ENCODE assay signal across 11 mouse cellular contexts in genomic region chr15:78520112-78520715, GRCm38 (mm10). TPM values are rescaled to one million over a fixed set of nuclear protein-coding genes. Genes with fewer than 3 reads are reported as not detected.
DNase-seq lines count a peak whose midpoint lies in the region; ATAC-seq lines count a peak whose summit lies in the region.
"Had no signal": no experiment of that assay in that cellular context is flagged by ENCODE, and none has a peak within 500 bp of the region (broad histone marks: within the 10 kb centered on the region; RNA-seq: fewer than 3 reads in every experiment).

No protein-coding gene starts in this region.

- WGBS in forebrain, embryonic 11.5 days = 83% methylated on average over 13 of the region's 13 CpGs

- no peaks in the 10 kb centered on the region for H3K36me3 ChIP-seq in forebrain, embryonic 11.5 days (ENCODE audit: control insufficient read depth, insufficient read depth, low read length)
- H3K36me3 ChIP-seq: stomach, embryonic 15.5 days had no signal

- no peak overlapping the region for H3K27ac ChIP-seq in forebrain, embryonic 11.5 days (ENCODE audit: low read depth, low read length)
- H3K27ac ChIP-seq: stomach, embryonic 15.5 days had no signal

- no peak overlapping the region for H3K4me2 ChIP-seq in forebrain, embryonic 11.5 days (ENCODE audit: low read depth, low read length, severe bottlenecking)
- H3K4me2 ChIP-seq: stomach, embryonic 15.5 days had no signal

- no peaks in the 10 kb centered on the region for H3K4me1 ChIP-seq in forebrain, embryonic 11.5 days (replicated peaks; ENCODE audit: control insufficient read depth, insufficient read depth, low read length)
- H3K4me1 ChIP-seq: stomach, embryonic 15.5 days had no signal

- H3K27me3 ChIP-seq in forebrain, embryonic 11.5 days (ENCODE audit: control insufficient read depth, insufficient read depth, low read length) = no peaks in the 10 kb centered on the region
- H3K27me3 ChIP-seq: stomach, embryonic 15.5 days had no signal

- peak; percentile 70 to 86 for DNase-seq in adrenal gland, adult (ENCODE audit: inconsistent age in 2 of 2, low spot score in 1 of 2)
- no peak for DNase-seq in adrenal gland, adult 18-20 months (ENCODE audit: low spot score in 2 of 2)
- peak; percentile 26 for DNase-seq in urinary bladder, postnatal 14 days (ENCODE audit: low spot score)
- DNase-seq in urinary bladder, postnatal 4 days (ENCODE audit: low spot score in 2 of 2) = no peak
- peak; percentile 76 for DNase-seq in heart, postnatal 25 days (ENCODE audit: low spot score)
- DNase-seq in skeletal muscle tissue, adult 2 months (ENCODE audit: low read depth, low spot score) = peak; percentile 55
- DNase-seq in cerebellum, adult 11 months = no peak
- DNase-seq in forebrain, embryonic 11.5 days (ENCODE audit: low spot score) = no peak
- DNase-seq: left cerebral cortex, postnatal 4 days had no signal

- no peaks in the 10 kb centered on the region for H3K9me3 ChIP-seq in forebrain, embryonic 11.5 days (ENCODE audit: control insufficient read depth, low read length)
- H3K9me3 ChIP-seq: stomach, embryonic 15.5 days had no signal

- no peak for ATAC-seq in forebrain, embryonic 11.5 days (replicated peaks; ENCODE audit: low FRiP score)

- no peak overlapping the region for H3K4me3 ChIP-seq in forebrain, embryonic 11.5 days (ENCODE audit: low read depth, low read length)
- H3K4me3 ChIP-seq: stomach, embryonic 15.5 days had no signal

- intact Hi-C loops in heart, postnatal 25 days (cut with DNase I) = no loop called here

- H3K9ac ChIP-seq in forebrain, embryonic 11.5 days (ENCODE audit: low read length) = no peak overlapping the region
- H3K9ac ChIP-seq: stomach, embryonic 15.5 days had no signal

RNA-seq across cellular contexts. Expression of gene C1qtnf6, which starts 11.0 kb away (rescaled TPM):
- 10 to 100 TPM; 14.1 to 15.0 TPM for total RNA-seq in adrenal gland, adult 18-20 months (2021)
- 10 to 100 TPM; 56.6 to 59.4 TPM for total RNA-seq in heart, postnatal 25 days (2021)
- polyA plus RNA-seq in forebrain, embryonic 11.5 days (2014; fragmentation: Nextera tagmentation; extraction: Ambion mirVana) = 10.0 and 12.1 TPM in 2 replicates

RNA-seq across cellular contexts. Expression of gene Sstr3, which starts 24.3 kb away (rescaled TPM):
- 1 to 10 TPM in 1 of 2 experiments, under 1 TPM in 1; 0.45 to 1.2 TPM for total RNA-seq in adrenal gland, adult 18-20 months (2021)
- not detected for total RNA-seq in heart, postnatal 25 days (2021)
- polyA plus RNA-seq in forebrain, embryonic 11.5 days (2014; fragmentation: Nextera tagmentation; extraction: Ambion mirVana) = 0.09 TPM in 1 of 2 replicates, not detected in the other
- total RNA-seq: megakaryocyte-erythroid progenitor cell, adult 5-6 weeks had no signal

RNA-seq across cellular contexts. Expression of gene Il2rb, which starts 25.1 kb away (rescaled TPM):
- total RNA-seq in adrenal gland, adult 18-20 months (2021) = 1 to 10 TPM; 1.1 to 2.5 TPM
- total RNA-seq in heart, postnatal 25 days (2021) = under 1 TPM; 0.06 to 0.26 TPM
- polyA plus RNA-seq in forebrain, embryonic 11.5 days (2014; fragmentation: Nextera tagmentation; extraction: Ambion mirVana) = 0.07 TPM in 1 of 2 replicates, not detected in the other

RNA-seq across cellular contexts. Expression of gene Tmprss6, which starts 51.8 kb away (rescaled TPM):
- 1 to 10 TPM in 1 of 2 experiments, under 1 TPM in 1; 0.54 to 2.4 TPM for total RNA-seq in adrenal gland, adult 18-20 months (2021)
- not detected for total RNA-seq in heart, postnatal 25 days (2021)
- 0.31 and 0.79 TPM in 2 replicates for polyA plus RNA-seq in forebrain, embryonic 11.5 days (2014; fragmentation: Nextera tagmentation; extraction: Ambion mirVana)
- total RNA-seq: left cerebral cortex, postnatal 4 days; megakaryocyte-erythroid progenitor cell, adult 5-6 weeks had no signal

RNA-seq across cellular contexts. Expression of gene Rac2, which starts 52.4 kb away (rescaled TPM):
- 1 to 10 TPM; 4.2 to 8.9 TPM for total RNA-seq in adrenal gland, adult 18-20 months (2021)
- total RNA-seq in heart, postnatal 25 days (2021) = 1 to 10 TPM; 5.1 to 5.6 TPM
- polyA plus RNA-seq in forebrain, embryonic 11.5 days (2014; fragmentation: Nextera tagmentation; extraction: Ambion mirVana) = 5.7 and 9.4 TPM in 2 replicates

Comparison
In these comparisons a context has a peak if more than half of its experiments do, and no peak if none do; other contexts are left out.
1. DNase-seq: peak in adrenal gland, adult (2 of 2), urinary bladder, postnatal 14 days (single experiment), heart, postnatal 25 days (single experiment) and skeletal muscle tissue, adult 2 months (single experiment); none in adrenal gland, adult 18-20 months (0 of 2), urinary bladder, postnatal 4 days (0 of 2), cerebellum, adult 11 months (single experiment) and forebrain, embryonic 11.5 days (single experiment).